Mouse (Mus musculus): ENCODE measurements around the gene Tns3.
"Not testable (repeated sequence)": the region's sequence is repeated elsewhere in the genome, so short reads cannot be mapped to it uniquely, and the experiment has no call there.

The Tns3 gene

GRCm38 (mm10) chr11:8579789-8580188, 84.5 kb downstream of the Tns3 start:
- DNase-seq (ENCODE audit: low spot score in 2 of 2) = no peak

GRCm38 (mm10) chr11:8575217-8576180, 88.8 kb downstream of the Tns3 start:
- DNase-seq (ENCODE audit: low spot score in 2 of 2) = no peak

GRCm38 (mm10) chr11:8574562-8574961, 89.8 kb downstream of the Tns3 start:
- no peak for DNase-seq (ENCODE audit: low spot score in 2 of 2)

GRCm38 (mm10) chr11:8572762-8573161, 91.6 kb downstream of the Tns3 start:
- DNase-seq (ENCODE audit: low spot score in 2 of 2) = no peak

- no peak for DNase-seq (ENCODE audit: low spot score in 2 of 2)
These were observed 94.9 kb downstream of the Tns3 start for GRCm38 (mm10) chr11:8569232-8570028.

- no peak for DNase-seq (ENCODE audit: low spot score in 2 of 2)
These were observed 95.5 kb downstream of the Tns3 start for GRCm38 (mm10) chr11:8568829-8569228.

- DNase-seq (ENCODE audit: low spot score in 2 of 2) = peak in 1 of 2 experiments; percentile 24
These were observed 98.0 kb downstream of the Tns3 start for GRCm38 (mm10) chr11:8566250-8566853.

GRCm38 (mm10) chr11:8558761-8559282, 105.5 kb downstream of the Tns3 start:
- DNase-seq (ENCODE audit: low spot score in 2 of 2) = no peak

GRCm38 (mm10) chr11:8558258-8558657, 106.1 kb downstream of the Tns3 start:
- DNase-seq (ENCODE audit: low spot score in 2 of 2) = no peak

GRCm38 (mm10) chr11:8557006-8557405, 107.3 kb downstream of the Tns3 start:
- DNase-seq (ENCODE audit: low spot score in 2 of 2) = no peak

- DNase-seq (ENCODE audit: low spot score in 2 of 2) = no peak
These were observed 112.6 kb downstream of the Tns3 start for GRCm38 (mm10) chr11:8551710-8552109.

GRCm38 (mm10) chr11:8547661-8548060, 116.7 kb downstream of the Tns3 start:
- DNase-seq (ENCODE audit: low spot score in 2 of 2) = no peak

GRCm38 (mm10) chr11:8545798-8546197, 118.5 kb downstream of the Tns3 start:
- DNase-seq (ENCODE audit: low spot score in 2 of 2) = peak in 1 of 2 experiments; percentile 20

GRCm38 (mm10) chr11:8544355-8544754, 120.0 kb downstream of the Tns3 start:
- no peak for DNase-seq (ENCODE audit: low spot score in 2 of 2)

- no peak for DNase-seq (ENCODE audit: low spot score in 2 of 2)
These were observed 123.0 kb downstream of the Tns3 start for GRCm38 (mm10) chr11:8541222-8541815.

GRCm38 (mm10) chr11:8539593-8540265, 124.6 kb downstream of the Tns3 start:
- DNase-seq (ENCODE audit: low spot score in 2 of 2) = no peak

GRCm38 (mm10) chr11:8537013-8537614, 127.2 kb downstream of the Tns3 start:
- DNase-seq (ENCODE audit: low spot score in 2 of 2) = no peak

- peak; percentile 54 to 83 for DNase-seq (ENCODE audit: low spot score in 2 of 2)
These were observed 129.4 kb downstream of the Tns3 start for GRCm38 (mm10) chr11:8534893-8535292.

- not testable (repeated sequence) for DNase-seq (ENCODE audit: low spot score in 2 of 2)
These were observed 131.6 kb downstream of the Tns3 start for GRCm38 (mm10) chr11:8532771-8533170.

- no peak for DNase-seq (ENCODE audit: low spot score in 2 of 2)
These were observed 132.1 kb downstream of the Tns3 start for GRCm38 (mm10) chr11:8532112-8532747.
